Mouse (Mus musculus): Measurements from ENCODE around the gene Emc1. TPM values are rescaled to one million over a fixed set of nuclear protein-coding genes. Genes with fewer than 3 reads are reported as not detected.
A peak's percentile ranks its signal among the peaks of the same experiment; 100 is the strongest.

Gene Emc1
- polyA plus RNA-seq, 1 experiment from 2014 or later = 38.8 TPM

GRCm38 (mm10) chr4:139334631-139335295 lies 17.6 kb upstream of the Emc1 start:
- H3K27ac ChIP-seq (replicated peaks) = no peak overlapping the region
- H3K27me3 ChIP-seq = peaks cover 4% of the 10 kb centered on the region; the same call in 1 of the 2 replicates
- no peaks in the 10 kb centered on the region for H3K36me3 ChIP-seq
- H3K4me3 ChIP-seq = no peak overlapping the region
- H3K9me3 ChIP-seq = no peaks in the 10 kb centered on the region
- H3K9ac ChIP-seq (replicated peaks) = no peak overlapping the region
- 69% methylated on average over 7 of the region's 9 CpGs for WGBS
- no peaks in the 10 kb centered on the region for H3K4me1 ChIP-seq
- no peak overlapping the region for H3K4me2 ChIP-seq (replicated peaks)
- ATAC-seq (replicated peaks) = no peak

DNA sequence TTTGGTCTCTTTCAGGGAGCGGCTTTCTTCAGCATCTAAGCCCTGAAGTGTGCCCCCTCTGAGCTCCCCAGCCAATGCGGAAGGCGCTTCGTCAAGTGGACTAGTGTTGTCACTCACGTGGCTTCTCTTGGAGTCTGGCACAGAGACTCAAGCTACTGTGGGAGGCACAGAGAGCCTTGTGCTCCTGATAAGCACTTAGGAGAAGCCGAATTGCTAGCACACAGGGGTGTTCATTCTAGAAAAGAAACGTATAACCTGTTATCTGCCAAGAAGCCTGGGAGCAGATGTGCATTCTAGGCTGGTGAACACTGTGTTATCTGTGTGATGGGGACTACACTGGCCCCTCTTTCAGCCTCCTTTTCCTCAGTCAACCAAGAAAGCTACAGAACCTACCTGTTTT lies 16.9 kb upstream of the Emc1 start:
- Histone ChIP-seq H3K9ac (replicated peaks) (no peak overlapping the region), H3K4me3 (no peak overlapping the region), H3K4me2 (replicated peaks) (no peak overlapping the region), H3K27me3 (peaks cover 4% of the 10 kb centered on the region; the same call in 1 of the 2 replicates), H3K27ac (replicated peaks) (no peak overlapping the region), H3K4me1 (no peaks in the 10 kb centered on the region), H3K36me3 (no peaks in the 10 kb centered on the region), H3K9me3 (no peaks in the 10 kb centered on the region)
- no peak for ATAC-seq (replicated peaks)
- WGBS = 72% methylated on average over 7 of the region's 7 CpGs

- Histone ChIP-seq H3K9ac (replicated peaks) (no peak overlapping the region), H3K27ac (replicated peaks) (no peak overlapping the region), H3K4me1 (no peaks in the 10 kb centered on the region), H3K36me3 (no peaks in the 10 kb centered on the region), H3K9me3 (no peaks in the 10 kb centered on the region), H3K4me2 (replicated peaks) (peak overlapping the region; percentile 6; the same call in 1 of the 2 replicates), H3K4me3 (no peak overlapping the region), H3K27me3 (peaks cover 4% of the 10 kb centered on the region; the same call in 1 of the 2 replicates)
- WGBS = 28% methylated on average over 24 of the region's 24 CpGs
- no peak for ATAC-seq (replicated peaks)
Measured at GRCm38 (mm10) chr4:139336822-139337483, 15.4 kb upstream of the Emc1 start.

DNA sequence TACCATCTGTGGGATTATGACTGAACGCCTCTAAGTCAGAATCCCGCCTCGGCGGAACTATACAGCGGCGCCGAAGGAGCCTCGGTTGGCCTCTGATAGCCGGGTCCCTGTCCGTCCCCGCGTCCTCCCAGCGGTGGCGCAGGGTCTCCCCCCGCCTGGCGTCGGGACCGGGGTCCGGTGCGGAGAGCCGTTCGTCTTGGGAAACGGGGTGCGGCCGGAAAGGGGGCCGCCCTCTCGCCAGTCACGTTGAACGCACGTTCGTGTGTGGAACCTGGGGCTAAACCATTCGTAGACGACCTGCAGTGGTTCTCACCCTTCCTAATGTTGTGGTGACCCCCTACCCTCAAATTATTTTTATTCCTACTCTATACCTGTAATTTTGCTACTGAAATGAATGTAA lies 14.2 kb upstream of the Emc1 start:
- Histone ChIP-seq H3K4me3 (no peak overlapping the region), H3K4me2 (replicated peaks) (no peak overlapping the region), H3K9ac (replicated peaks) (no peak overlapping the region), H3K27me3 (peaks cover 4% of the 10 kb centered on the region; the same call in 1 of the 2 replicates), H3K27ac (replicated peaks) (no peak overlapping the region), H3K4me1 (no peaks in the 10 kb centered on the region), H3K9me3 (no peaks in the 10 kb centered on the region), H3K36me3 (no peaks in the 10 kb centered on the region)
- 60% methylated on average over 32 of the region's 33 CpGs for WGBS
- no peak for ATAC-seq (replicated peaks)

GRCm38 (mm10) chr4:139340835-139341234 lies 11.6 kb upstream of the Emc1 start:
- H3K4me2 ChIP-seq (replicated peaks) = no peak overlapping the region
- WGBS = 89% methylated on average over 4 of the region's 4 CpGs
- no peak overlapping the region for H3K4me3 ChIP-seq
- no peaks in the 10 kb centered on the region for H3K4me1 ChIP-seq
- no peak overlapping the region for H3K27ac ChIP-seq (replicated peaks)
- H3K9me3 ChIP-seq = no peaks in the 10 kb centered on the region
- H3K36me3 ChIP-seq = 0 out of 2 replicates have a peak, but pooled peaks cover 6% of the 10 kb centered on the region
- H3K9ac ChIP-seq (replicated peaks) = no peak overlapping the region
- no peak for ATAC-seq (replicated peaks)
- H3K27me3 ChIP-seq = peaks cover 4% of the 10 kb centered on the region; the same call in 1 of the 2 replicates

DNA sequence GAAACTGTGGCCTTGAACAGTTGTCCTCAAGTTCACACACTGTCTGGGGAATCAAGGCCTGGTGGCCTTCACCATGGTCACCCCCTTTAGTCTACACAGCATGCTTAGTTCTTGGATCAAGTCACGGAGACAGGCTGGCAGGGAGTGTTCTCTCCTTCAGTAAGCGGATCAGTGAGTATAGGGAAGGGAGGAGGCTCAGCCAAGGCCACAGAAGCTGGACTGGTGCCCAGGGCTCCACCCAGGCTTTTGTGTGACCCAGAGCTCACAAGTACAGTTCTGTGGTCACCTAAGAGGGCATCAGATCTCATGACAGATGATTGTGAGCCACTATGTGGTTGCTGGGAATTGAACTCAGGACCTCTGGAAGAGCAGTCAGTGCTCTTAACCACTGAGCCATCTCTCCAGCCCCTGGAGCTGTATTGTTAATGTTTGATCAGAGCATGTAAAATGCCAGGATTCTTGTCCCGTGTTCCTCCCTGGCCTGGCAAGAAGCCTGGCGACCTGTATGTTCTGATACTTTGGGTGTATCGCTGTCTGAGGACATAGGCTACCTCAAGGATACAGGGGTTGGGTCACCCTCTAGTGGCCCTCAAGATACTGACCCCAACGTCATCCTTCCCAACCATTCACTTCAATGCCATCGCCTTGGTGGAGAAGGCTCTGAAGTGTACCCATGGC lies 10.7 kb upstream of the Emc1 start:
- H3K36me3 ChIP-seq = peaks cover 14% of the 10 kb centered on the region; the same call in 1 of the 2 replicates
- no peak overlapping the region for H3K27ac ChIP-seq (replicated peaks)
- no peaks in the 10 kb centered on the region for H3K4me1 ChIP-seq
- H3K9ac ChIP-seq (replicated peaks) = no peak overlapping the region
- H3K9me3 ChIP-seq = no peaks in the 10 kb centered on the region
- WGBS = 77% methylated on average over 7 of the region's 7 CpGs
- H3K27me3 ChIP-seq = peaks cover 4% of the 10 kb centered on the region; the same call in 1 of the 2 replicates
- H3K4me3 ChIP-seq = no peak overlapping the region
- no peak overlapping the region for H3K4me2 ChIP-seq (replicated peaks)
- ATAC-seq (replicated peaks) = no peak

DNA sequence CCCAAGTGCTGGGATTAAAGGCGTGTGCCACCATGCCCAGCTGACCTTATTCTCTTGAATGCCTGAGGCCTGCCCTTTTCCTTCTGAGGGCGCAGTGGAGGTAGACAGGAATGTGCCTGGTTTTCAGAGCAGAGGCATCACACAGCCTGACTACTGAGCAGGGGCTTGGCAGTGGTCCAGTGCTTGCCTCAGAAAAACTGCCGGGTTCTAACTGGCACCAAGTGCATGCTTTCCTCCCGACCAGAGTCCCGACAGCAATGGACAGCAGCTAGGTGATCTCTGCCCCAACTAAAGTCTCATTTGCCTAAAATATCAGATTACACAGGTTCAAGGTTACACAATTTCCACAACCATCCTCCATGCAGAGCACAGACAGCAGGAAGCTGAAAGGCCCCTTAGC lies 8.7 kb upstream of the Emc1 start:
- no peaks in the 10 kb centered on the region for H3K27me3 ChIP-seq
- H3K4me2 ChIP-seq (replicated peaks) = no peak overlapping the region
- no peak overlapping the region for H3K27ac ChIP-seq (replicated peaks)
- H3K36me3 ChIP-seq = peaks cover 29% of the 10 kb centered on the region
- H3K4me1 ChIP-seq = no peaks in the 10 kb centered on the region
- no peak overlapping the region for H3K4me3 ChIP-seq
- ATAC-seq (replicated peaks) = no peak
- H3K9me3 ChIP-seq = no peaks in the 10 kb centered on the region
- WGBS = 64% methylated on average over 5 of the region's 5 CpGs
- H3K9ac ChIP-seq (replicated peaks) = no peak overlapping the region

DNA sequence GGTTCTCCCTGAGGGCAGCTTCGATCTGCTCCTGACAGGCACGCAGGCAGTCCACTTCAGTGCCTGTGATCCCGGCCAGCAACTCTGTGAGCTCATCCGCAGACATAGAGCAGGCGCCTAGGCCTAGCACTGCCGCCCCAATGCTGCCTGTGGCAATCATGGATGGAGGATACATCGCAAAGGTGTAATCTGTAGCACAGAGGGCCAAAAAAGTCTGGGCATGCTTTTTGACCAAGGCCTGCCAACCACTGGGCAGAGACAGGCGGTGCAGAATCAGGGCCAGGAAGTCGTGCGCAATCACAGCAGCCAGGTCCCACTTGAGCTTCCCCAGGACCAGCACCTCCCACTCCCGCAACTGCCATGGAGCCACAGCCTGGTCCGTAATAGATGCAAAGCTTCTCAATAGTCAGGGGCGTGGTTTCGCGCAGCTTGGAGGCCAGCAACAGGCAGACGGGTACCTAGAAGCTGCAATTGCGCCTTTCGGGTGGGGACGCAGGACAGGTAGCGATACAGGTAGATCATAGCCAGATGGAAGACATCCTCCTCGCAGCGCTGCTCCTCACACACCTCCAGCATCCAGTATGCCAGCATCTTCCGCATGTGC lies 6.9 kb upstream of the Emc1 start:
- no peak for ATAC-seq (replicated peaks)
- WGBS = 61% methylated on average over 23 of the region's 23 CpGs
- Histone ChIP-seq H3K4me1 (peaks cover 1% of the 10 kb centered on the region), H3K27ac (replicated peaks) (no peak overlapping the region), H3K4me2 (replicated peaks) (no peak overlapping the region), H3K27me3 (no peaks in the 10 kb centered on the region), H3K9me3 (no peaks in the 10 kb centered on the region), H3K36me3 (peaks cover 37% of the 10 kb centered on the region), H3K4me3 (no peak overlapping the region), H3K9ac (replicated peaks) (no peak overlapping the region)

- Histone ChIP-seq H3K27me3 (no peaks in the 10 kb centered on the region), H3K9ac (replicated peaks) (peak overlapping the region; percentile 97), H3K4me3 (peak overlapping the region; percentile 85), H3K27ac (replicated peaks) (peak overlapping the region; percentile 98), H3K36me3 (peaks cover 45% of the 10 kb centered on the region), H3K9me3 (no peaks in the 10 kb centered on the region), H3K4me1 (peaks cover 19% of the 10 kb centered on the region), H3K4me2 (replicated peaks) (peak overlapping the region; percentile 82)
- WGBS = 2% methylated on average over 7 of the region's 7 CpGs
- ATAC-seq (replicated peaks) = no peak; the same call in 1 of the 2 replicates
Measured at GRCm38 (mm10) chr4:139352832-139353231, 445 bp downstream of the Emc1 start.

DNA sequence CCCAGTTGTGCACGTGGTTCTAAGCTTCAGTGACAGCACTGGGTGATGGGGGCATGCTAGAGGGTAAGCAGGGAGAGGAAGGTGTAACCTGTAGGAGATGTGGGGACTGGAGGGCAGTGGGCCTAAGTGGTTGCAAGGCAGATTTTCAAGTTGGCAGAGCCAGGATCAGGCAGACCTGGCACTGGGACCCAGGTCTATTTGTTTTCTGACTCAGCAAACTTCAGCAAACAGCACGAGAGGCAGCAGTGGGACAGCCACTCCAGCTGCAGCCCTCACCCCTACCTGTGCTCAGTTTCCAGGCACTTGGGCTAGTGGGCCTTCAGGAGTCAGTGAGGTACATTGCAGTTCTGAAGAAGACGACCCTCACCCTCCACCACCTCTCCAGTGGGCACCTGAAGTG lies 4.8 kb downstream of the Emc1 start:
- no peak for ATAC-seq (replicated peaks)
- Histone ChIP-seq H3K4me2 (replicated peaks) (no peak overlapping the region), H3K9ac (replicated peaks) (no peak overlapping the region), H3K27me3 (no peaks in the 10 kb centered on the region), H3K4me1 (peaks cover 6% of the 10 kb centered on the region), H3K36me3 (peaks cover 71% of the 10 kb centered on the region), H3K27ac (replicated peaks) (no peak overlapping the region), H3K4me3 (no peak overlapping the region), H3K9me3 (no peaks in the 10 kb centered on the region)
- WGBS = 88% methylated on average over 3 of the region's 3 CpGs

- H3K4me3 ChIP-seq = no peak overlapping the region
- H3K36me3 ChIP-seq = peaks cover 94% of the 10 kb centered on the region
- no peaks in the 10 kb centered on the region for H3K9me3 ChIP-seq
- WGBS = 97% methylated on average over 11 of the region's 11 CpGs
- no peaks in the 10 kb centered on the region for H3K27me3 ChIP-seq
- no peak for ATAC-seq (replicated peaks)
- H3K27ac ChIP-seq (replicated peaks) = no peak overlapping the region
- no peak overlapping the region for H3K4me2 ChIP-seq (replicated peaks)
- no peaks in the 10 kb centered on the region for H3K4me1 ChIP-seq
- H3K9ac ChIP-seq (replicated peaks) = no peak overlapping the region
Measured at GRCm38 (mm10) chr4:139360761-139361548, 8.6 kb downstream of the Emc1 start.

All from forebrain, embryonic 15.5 days (tissue).